Mouse (Mus musculus): Measurements from ENCODE around the gene Krtcap2.

Krtcap2 gene

DNA sequence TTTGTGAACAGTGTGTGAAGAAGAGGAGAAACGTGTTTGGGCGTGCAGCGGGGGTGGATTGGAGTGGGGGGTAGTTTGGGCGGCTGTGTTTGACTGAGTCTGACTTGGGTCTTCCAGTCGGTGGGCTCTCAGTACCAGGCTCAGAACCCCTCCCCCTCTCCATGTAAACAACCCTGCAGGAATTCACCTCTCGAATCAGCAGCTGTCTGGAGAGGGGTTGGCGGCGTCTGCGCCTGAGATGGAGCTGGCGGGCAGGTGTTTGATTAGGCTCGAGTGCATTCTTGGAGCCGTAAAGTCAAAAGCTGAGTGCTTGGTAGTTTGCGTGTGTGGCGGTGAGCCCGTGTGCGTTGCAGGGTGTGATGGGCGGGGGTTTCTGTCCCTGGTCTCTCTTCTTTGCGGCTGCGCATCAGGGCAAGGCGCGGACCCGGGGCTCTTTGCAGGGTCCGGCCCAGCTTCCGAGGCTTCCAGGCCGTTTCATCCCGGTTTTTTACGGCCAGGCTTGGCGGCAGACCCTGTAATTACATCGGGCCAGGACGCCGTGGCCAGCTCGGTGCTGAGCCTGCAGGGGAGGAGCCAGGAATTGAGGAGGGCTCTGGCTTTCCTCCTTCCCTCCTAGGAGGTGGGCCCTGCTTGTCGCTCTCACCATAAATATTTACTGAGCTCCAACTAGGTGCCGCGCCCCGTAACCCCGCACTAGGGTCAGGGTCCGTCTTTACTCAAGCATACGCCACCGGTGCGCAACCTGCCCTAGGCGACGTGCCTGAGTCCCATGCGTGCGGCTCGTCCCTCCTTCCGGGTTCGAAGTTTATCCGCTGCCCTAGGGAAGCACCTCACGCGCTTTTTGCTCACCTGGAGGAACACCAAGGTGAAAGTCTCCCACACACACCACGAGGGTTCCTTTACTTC lies 35.1 kb downstream of the Krtcap2 start, which contains the start of gene Efna1:
TSS of gene Efna1 (minus strand) at position 537 of the 906 bp plus-strand sequence.
- in situ Hi-C loops (cut with MboI, MseI), result loop anchor here (5.0 kb wide), 1 partner anchor 34 kb away; the partner anchor contains the start of genes Krtcap2 (in 2 of the 2) and Trim46 (in 2 of the 2)

DNA sequence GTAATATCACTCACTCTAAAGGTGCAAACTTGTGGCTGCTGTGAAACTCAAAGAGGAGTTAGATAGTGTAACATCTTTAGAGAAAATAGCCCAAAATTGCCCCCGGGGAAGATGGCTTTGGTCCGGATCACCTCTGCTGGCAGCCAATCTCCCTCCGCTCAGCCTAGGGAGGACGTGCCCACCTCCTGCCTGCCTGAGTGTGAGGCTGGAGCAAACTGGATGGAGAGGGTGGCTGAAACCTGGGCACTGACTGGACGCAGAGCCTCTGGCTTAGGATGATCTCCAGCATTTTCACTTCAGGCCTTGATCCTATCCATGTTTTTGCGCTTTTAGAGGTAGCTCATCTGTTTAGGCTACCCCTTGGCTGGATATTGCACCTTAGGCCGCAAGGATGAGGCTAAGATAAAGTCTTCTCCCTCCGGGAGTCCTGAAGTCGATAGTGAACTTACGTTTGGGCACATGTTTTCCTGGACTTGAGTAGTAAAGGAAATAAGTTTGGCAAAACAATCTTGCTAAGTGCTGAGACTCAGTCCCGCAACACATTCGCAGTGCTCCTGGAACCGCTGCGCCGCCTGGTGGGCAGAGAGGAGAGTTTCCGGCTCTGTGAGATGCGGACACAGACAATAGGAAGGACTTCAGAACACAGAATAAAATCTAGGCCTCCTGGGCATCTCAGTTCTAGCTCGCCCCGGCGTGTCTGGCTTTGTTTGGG lies 36.0 kb downstream of the Krtcap2 start:
- in situ Hi-C loops (cut with MboI, MseI), result loop anchor here (5.0 kb wide), 1 partner anchor 34 kb away; the partner anchor contains the start of genes Krtcap2 (in 2 of the 2) and Trim46 (in 2 of the 2)

- in situ Hi-C loops (cut with MboI, MseI), result loop anchor here (5.0 kb wide), 1 partner anchor 35 kb away; the partner anchor contains the start of genes Krtcap2 (in 2 of the 2) and Trim46 (in 2 of the 2)
Measured at GRCm38 (mm10) chr3:89282291-89282643, 36.5 kb downstream of the Krtcap2 start.

GRCm38 (mm10) chr3:89284261-89284660 lies 38.5 kb downstream of the Krtcap2 start:
- in situ Hi-C loops (cut with MboI, MseI), result loop anchor here (5.0 kb wide), 1 partner anchor 37 kb away; the partner anchor contains the start of genes Krtcap2 (in 2 of the 2) and Trim46 (in 2 of the 2)

DNA sequence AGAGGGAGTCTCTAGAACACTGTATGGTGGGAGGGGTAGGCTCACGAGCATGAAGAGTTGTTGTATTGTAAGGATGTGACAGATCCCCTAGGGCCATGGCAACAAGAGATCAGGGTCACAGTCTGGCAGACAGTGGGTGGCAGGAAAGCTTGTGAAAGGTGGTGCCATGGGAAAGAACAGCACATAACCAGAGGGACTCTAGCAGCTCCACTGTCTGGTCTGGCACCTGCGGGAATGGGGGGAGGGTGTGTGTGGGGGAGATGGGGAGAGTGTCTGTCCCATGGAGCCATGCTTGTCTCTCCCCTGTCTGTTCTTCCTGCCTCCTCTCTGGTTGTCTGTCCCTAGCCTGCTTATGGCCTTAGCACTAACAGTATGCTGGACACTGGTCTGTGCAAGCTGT lies 39.8 kb downstream of the Krtcap2 start:
- in situ Hi-C loops (cut with MboI, MseI), result no loop called here

DNA sequence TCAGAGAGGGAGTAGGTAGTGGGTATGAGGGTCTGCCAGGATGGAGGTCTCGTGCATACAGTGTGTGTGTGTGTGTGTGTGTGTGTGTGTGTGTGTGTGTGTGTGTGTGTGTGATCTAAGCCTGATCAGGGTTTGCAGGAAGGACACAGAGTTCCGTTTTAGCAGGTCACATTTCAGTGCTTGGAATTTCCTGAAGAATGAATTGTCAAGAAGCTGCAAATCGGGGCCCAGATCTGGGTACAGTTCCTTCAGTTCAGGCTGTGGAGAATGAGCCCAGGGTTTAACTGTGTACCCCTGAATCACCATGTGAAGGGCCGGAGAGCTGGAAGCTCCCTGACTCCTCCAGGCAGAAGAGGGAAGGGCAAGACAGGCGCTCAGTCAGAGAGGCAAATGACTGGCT lies 41.5 kb downstream of the Krtcap2 start:
- in situ Hi-C loops (cut with MboI, MseI), result no loop called here

- in situ Hi-C loops (cut with MboI, MseI), result no loop called here
Measured at GRCm38 (mm10) chr3:89288503-89288928, 42.8 kb downstream of the Krtcap2 start.

DNA sequence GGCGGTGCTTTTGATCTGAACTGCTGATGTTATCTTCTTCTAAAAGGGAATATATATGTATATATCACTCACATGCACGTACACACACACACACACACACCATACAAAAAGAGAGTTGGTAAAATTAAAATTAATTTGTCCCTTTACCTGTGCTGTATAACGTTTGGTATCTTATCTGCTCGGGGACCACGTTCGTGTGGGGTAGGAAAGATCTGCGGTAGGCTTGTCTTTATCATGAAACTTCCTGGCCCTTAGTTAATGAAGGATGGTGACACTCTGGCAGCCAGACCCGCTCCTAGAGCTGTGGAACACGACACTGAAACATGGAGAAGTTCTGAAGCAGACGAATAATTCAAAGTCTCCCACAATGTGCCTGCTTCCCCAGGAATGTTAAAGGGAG lies 46.1 kb downstream of the Krtcap2 start:
- in situ Hi-C loops (cut with MboI, MseI), result no loop called here

DNA sequence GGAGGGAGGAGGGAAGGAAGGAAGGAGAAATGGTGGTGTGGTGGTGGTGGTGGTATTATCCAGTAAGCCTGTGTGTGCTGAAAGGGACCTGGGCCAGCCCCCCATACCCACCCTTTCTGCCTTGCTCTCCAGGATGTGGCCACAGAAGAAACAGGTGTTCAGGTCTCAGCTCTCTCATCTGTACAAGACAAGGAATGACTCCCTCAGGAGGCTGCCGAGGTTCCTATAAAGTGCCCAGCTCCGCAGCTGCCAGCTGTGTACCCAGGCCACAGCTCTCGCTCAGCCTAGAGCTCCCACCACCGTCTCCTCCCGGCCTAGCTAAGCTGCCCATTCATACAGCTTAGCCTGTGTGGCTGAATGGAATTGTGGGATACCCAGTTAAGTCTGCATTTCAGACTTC lies 46.5 kb downstream of the Krtcap2 start:
- in situ Hi-C loops (cut with MboI, MseI), result no loop called here

GRCm38 (mm10) chr3:89293247-89293918 lies 47.6 kb downstream of the Krtcap2 start:
- in situ Hi-C loops (cut with MboI, MseI), result no loop called here

GRCm38 (mm10) chr3:89294195-89294594 lies 48.4 kb downstream of the Krtcap2 start:
- in situ Hi-C loops (cut with MboI, MseI), result no loop called here

DNA sequence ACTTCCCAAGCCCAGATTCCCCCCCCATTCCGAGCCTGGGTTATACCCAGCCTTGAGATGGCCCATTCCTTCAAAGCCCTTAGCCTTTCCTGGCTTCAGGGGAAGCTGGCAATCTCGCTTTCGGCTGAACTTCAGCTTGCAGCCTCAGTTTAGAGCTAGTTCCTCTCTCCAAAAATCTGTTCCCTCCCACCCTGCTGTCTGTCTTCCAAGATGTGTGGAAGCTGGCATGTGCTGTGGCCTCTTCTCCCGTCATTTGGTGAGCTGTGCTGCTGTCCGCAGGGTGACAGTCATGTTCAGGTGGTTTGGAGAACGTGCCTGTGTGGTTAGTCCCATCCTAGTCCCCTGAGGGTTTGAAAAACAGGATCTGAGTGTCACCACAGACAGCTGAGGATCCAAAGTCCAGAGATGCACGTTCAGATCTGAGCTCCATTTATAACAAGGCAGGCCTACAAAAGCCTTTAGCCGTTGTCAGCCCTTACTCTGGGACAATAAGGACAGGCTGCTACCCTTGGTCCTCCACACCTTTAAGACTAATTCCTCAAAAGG lies 50.0 kb downstream of the Krtcap2 start:
- in situ Hi-C loops (cut with MboI, MseI), result no loop called here

- in situ Hi-C loops (cut with MboI, MseI), result no loop called here
Measured at GRCm38 (mm10) chr3:89296761-89297396, 51.1 kb downstream of the Krtcap2 start.

GRCm38 (mm10) chr3:89298908-89299307 lies 53.1 kb downstream of the Krtcap2 start:
- in situ Hi-C loops (cut with MboI, MseI), result no loop called here

DNA sequence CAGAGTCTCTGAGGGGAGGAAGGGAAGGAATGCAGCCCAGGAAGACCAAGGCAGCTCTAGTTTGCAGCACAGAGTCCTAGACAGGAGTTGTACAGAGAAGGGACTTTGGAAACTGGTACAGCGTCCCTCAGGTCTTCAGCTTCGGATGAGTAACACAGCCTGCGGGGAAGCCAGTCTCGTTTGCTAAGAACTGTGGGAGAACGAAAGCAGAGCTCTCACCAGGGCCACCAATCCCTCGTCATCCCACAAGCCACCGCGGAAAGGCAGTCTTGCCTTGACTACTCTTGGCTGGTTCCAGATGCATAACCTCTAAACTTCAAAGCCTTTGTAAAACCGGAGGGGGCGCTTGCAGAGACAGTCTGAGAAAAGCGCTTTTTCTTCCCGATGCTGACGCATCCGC lies 53.7 kb downstream of the Krtcap2 start:
- in situ Hi-C loops (cut with MboI, MseI), result no loop called here

Measured in T-helper 17 cell (primary cell).